Mouse (Mus musculus): ENCODE results near the gene Cyb5r3. TPM values are rescaled to one million over a fixed set of nuclear protein-coding genes. Genes with fewer than 3 reads are reported as not detected.

Cyb5r3 gene
- polyA plus RNA-seq, 1 experiment from 2014 or later = 112 TPM

GRCm38 (mm10) chr15:83157667-83158064 is 14.7 kb downstream of the Cyb5r3 start:
- Histone ChIP-seq H3K36me3 (peaks cover 67% of the 10 kb centered on the region), H3K4me3 (replicated peaks) (no peak overlapping the region), H3K27ac (replicated peaks) (no peak overlapping the region), H3K9ac (replicated peaks) (no peak overlapping the region), H3K27me3 (replicated peaks) (no peaks in the 10 kb centered on the region), H3K4me2 (no peak overlapping the region), H3K4me1 (no peaks in the 10 kb centered on the region), H3K9me3 (replicated peaks) (no peaks in the 10 kb centered on the region)
- ATAC-seq (ENCODE audit: low FRiP score) = no peak
- 95% methylated on average over 6 of the region's 6 CpGs for whole genome bisulfite sequencing

DNA sequence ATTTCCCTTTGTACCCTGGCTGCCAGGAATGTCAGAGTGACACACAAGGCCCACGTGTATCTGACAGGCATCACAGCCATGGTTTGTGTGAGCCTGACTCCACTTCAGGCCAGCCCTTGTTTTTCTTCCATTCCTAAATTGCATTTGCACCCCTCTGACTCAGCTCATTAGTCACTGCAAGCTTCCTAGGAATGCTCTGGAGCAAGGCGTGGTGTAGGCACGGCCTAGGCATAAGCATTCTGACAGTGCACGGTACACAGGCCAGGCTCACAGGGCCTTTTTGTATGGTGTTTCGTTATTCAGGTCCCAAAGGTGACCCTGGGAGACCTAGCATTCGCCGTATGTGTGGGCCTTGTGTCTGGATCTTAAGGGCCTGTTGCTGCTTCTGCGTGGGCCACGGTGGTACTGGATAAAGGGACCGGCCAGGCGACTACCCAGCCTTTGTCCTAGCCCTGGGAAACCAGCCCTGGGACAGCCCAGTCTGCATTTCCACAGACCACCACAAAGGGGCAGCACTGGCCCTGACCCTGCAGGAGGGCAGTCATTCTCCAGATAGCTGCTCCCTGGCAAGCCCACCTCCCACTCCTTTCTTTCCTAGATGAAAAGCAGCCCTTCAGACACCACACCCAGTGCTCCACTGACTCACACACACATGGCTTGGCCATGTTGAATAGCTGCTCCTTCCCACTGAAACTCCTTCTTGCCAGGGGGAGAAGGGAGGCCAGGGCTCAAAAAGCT is 15.3 kb downstream of the Cyb5r3 start:
- Histone ChIP-seq H3K27me3 (replicated peaks) (no peaks in the 10 kb centered on the region), H3K4me3 (replicated peaks) (no peak overlapping the region), H3K4me1 (no peaks in the 10 kb centered on the region), H3K9ac (replicated peaks) (no peak overlapping the region), H3K4me2 (no peak overlapping the region), H3K27ac (replicated peaks) (no peak overlapping the region), H3K9me3 (replicated peaks) (no peaks in the 10 kb centered on the region), H3K36me3 (peaks cover 61% of the 10 kb centered on the region)
- ATAC-seq (ENCODE audit: low FRiP score) = no peak
- WGBS = 77% methylated on average over 11 of the region's 11 CpGs

- Histone ChIP-seq H3K36me3 (peaks cover 52% of the 10 kb centered on the region), H3K9ac (replicated peaks) (no peak overlapping the region), H3K27ac (replicated peaks) (no peak overlapping the region), H3K27me3 (replicated peaks) (no peaks in the 10 kb centered on the region), H3K4me1 (no peaks in the 10 kb centered on the region), H3K4me2 (no peak overlapping the region), H3K4me3 (replicated peaks) (no peak overlapping the region), H3K9me3 (replicated peaks) (no peaks in the 10 kb centered on the region)
- 90% methylated on average over 6 of the region's 6 CpGs for WGBS
- ATAC-seq (ENCODE audit: low FRiP score) = no peak
These were observed 16.5 kb downstream of the Cyb5r3 start for GRCm38 (mm10) chr15:83155672-83156419.

DNA sequence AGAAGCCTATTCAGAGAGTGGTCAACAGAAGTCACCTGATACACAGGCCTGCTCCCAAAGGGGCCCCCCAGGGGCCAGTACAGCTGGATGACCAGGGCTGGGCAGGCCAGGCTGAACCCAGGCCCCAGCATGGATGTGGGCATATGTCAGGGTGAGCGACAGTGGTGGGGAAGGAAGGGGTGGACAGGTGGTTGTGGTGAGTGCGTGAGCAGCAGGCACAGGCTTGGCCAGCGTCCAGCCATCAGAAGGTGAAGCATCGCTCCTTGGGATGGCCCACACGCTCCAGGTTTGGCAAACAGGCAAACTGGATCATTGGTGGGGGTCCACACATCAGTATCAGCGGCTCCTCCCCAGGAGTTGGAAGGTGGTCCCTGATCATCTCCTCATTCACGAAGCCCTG is 18.1 kb downstream of the Cyb5r3 start:
- Histone ChIP-seq H3K27me3 (replicated peaks) (no peaks in the 10 kb centered on the region), H3K4me1 (peaks cover 5% of the 10 kb centered on the region; the same call in 1 of the 2 replicates), H3K9me3 (replicated peaks) (no peaks in the 10 kb centered on the region), H3K4me2 (no peak overlapping the region), H3K36me3 (peaks cover 37% of the 10 kb centered on the region), H3K9ac (replicated peaks) (no peak overlapping the region), H3K4me3 (replicated peaks) (no peak overlapping the region), H3K27ac (replicated peaks) (no peak overlapping the region)
- ATAC-seq (ENCODE audit: low FRiP score) = no peak
- WGBS = 94% methylated on average over 7 of the region's 7 CpGs

- Histone ChIP-seq H3K4me1 (peaks cover 24% of the 10 kb centered on the region), H3K4me2 (no peak overlapping the region), H3K9me3 (replicated peaks) (no peaks in the 10 kb centered on the region), H3K27ac (replicated peaks) (no peak overlapping the region), H3K36me3 (peaks cover 23% of the 10 kb centered on the region), H3K27me3 (replicated peaks) (no peaks in the 10 kb centered on the region), H3K9ac (replicated peaks) (no peak overlapping the region), H3K4me3 (replicated peaks) (no peak overlapping the region)
- WGBS = 85% methylated on average over 4 of the region's 4 CpGs
- no peak for ATAC-seq (ENCODE audit: low FRiP score)
These were observed 21.7 kb downstream of the Cyb5r3 start for GRCm38 (mm10) chr15:83150694-83151093.

- WGBS = 23% methylated on average over 3 of the region's 3 CpGs
- no peak for ATAC-seq (ENCODE audit: low FRiP score)
- Histone ChIP-seq H3K4me1 (peaks cover 24% of the 10 kb centered on the region), H3K36me3 (peaks cover 23% of the 10 kb centered on the region), H3K9me3 (replicated peaks) (no peaks in the 10 kb centered on the region), H3K27me3 (replicated peaks) (no peaks in the 10 kb centered on the region), H3K27ac (replicated peaks) (peak overlapping the region; percentile 99), H3K9ac (replicated peaks) (peak overlapping the region; percentile 95), H3K4me3 (replicated peaks) (peak overlapping the region; percentile 85), H3K4me2 (peak overlapping the region; percentile 85)
These were observed 22.3 kb downstream of the Cyb5r3 start for GRCm38 (mm10) chr15:83150073-83150442.

GRCm38 (mm10) chr15:83149196-83150072 is 23.0 kb downstream of the Cyb5r3 start, which contains the start of gene Poldip3:
Gene Poldip3 (minus strand): TSS chr15:83149384.
- ATAC-seq (ENCODE audit: low FRiP score) = peak; percentile 93
- peak within 1 kb of the TSS; percentile 85 for H3K4me2 ChIP-seq
- WGBS = under 1% methylated on average over 56 of the region's 56 CpGs

GRCm38 (mm10) chr15:83148801-83149195 is 23.6 kb downstream of the Cyb5r3 start:
- H3K4me1 ChIP-seq = peaks cover 34% of the 10 kb centered on the region

More at GRCm38 (mm10) chr15:83149196-83150072, 23.0 kb downstream of the Cyb5r3 start, which contains the start of gene Poldip3:
- Histone ChIP-seq H3K27me3 (replicated peaks) (no peaks in the 10 kb centered on the region), H3K4me3 (replicated peaks) (peak within 1 kb of the TSS; percentile 85), H3K9me3 (replicated peaks) (no peaks in the 10 kb centered on the region), H3K27ac (replicated peaks) (peak within 1 kb of the TSS; percentile 99), H3K9ac (replicated peaks) (peak within 1 kb of the TSS; percentile 95), H3K4me1 (peaks cover 29% of the 10 kb centered on the region), H3K36me3 (peaks cover 22% of the 10 kb centered on the region)

GRCm38 (mm10) chr15:83148395-83148794 is 24.0 kb downstream of the Cyb5r3 start:
- peak overlapping the region; percentile 85 for H3K4me3 ChIP-seq (replicated peaks)
- peak overlapping the region; percentile 99 for H3K27ac ChIP-seq (replicated peaks)
- 4% methylated on average over 21 of the region's 21 CpGs for WGBS
- ATAC-seq (ENCODE audit: low FRiP score) = no peak
- peak overlapping the region; percentile 85 for H3K4me2 ChIP-seq
- H3K36me3 ChIP-seq = peaks cover 15% of the 10 kb centered on the region
- peaks cover 36% of the 10 kb centered on the region for H3K4me1 ChIP-seq
- peak overlapping the region; percentile 95 for H3K9ac ChIP-seq (replicated peaks)
- no peaks in the 10 kb centered on the region for H3K9me3 ChIP-seq (replicated peaks)
- H3K27me3 ChIP-seq (replicated peaks) = no peaks in the 10 kb centered on the region

More at GRCm38 (mm10) chr15:83148801-83149195, 23.6 kb downstream of the Cyb5r3 start:
- WGBS = under 1% methylated on average over 37 of the region's 41 CpGs
- Histone ChIP-seq H3K27ac (replicated peaks) (peak overlapping the region; percentile 99), H3K4me2 (peak overlapping the region; percentile 85), H3K27me3 (replicated peaks) (no peaks in the 10 kb centered on the region), H3K4me3 (replicated peaks) (peak overlapping the region; percentile 85), H3K9ac (replicated peaks) (peak overlapping the region; percentile 95), H3K36me3 (peaks cover 18% of the 10 kb centered on the region), H3K9me3 (replicated peaks) (no peaks in the 10 kb centered on the region)
- peak; percentile 86 for ATAC-seq (ENCODE audit: low FRiP score)

DNA sequence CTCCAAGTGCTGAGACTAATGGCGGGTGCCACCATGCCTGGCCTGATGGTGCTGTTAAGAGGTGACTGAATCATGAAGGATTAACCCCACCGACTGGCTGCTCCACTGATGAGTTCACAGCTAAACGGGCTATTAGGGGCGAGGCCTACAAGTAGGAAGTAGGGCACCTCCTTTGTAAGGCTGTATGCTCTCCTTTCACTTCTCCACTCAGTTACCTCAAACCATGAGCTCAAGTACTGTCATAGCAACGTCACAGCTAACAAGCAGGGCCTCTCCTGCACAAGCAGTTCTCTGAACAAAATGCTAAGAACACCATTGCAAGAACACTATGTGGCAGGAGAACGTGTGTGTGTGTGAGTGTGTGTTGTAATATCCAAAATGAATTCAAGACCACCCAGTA is 26.9 kb downstream of the Cyb5r3 start:
- H3K9me3 ChIP-seq (replicated peaks) = no peaks in the 10 kb centered on the region
- WGBS = 95% methylated on average over 6 of the region's 6 CpGs
- peaks cover 15% of the 10 kb centered on the region for H3K36me3 ChIP-seq
- no peaks in the 10 kb centered on the region for H3K27me3 ChIP-seq (replicated peaks)
- H3K4me1 ChIP-seq = peaks cover 54% of the 10 kb centered on the region
- no peak overlapping the region for H3K9ac ChIP-seq (replicated peaks)
- H3K4me2 ChIP-seq = no peak overlapping the region
- no peak for ATAC-seq (ENCODE audit: low FRiP score)
- no peak overlapping the region for H3K27ac ChIP-seq (replicated peaks)
- H3K4me3 ChIP-seq (replicated peaks) = no peak overlapping the region

DNA sequence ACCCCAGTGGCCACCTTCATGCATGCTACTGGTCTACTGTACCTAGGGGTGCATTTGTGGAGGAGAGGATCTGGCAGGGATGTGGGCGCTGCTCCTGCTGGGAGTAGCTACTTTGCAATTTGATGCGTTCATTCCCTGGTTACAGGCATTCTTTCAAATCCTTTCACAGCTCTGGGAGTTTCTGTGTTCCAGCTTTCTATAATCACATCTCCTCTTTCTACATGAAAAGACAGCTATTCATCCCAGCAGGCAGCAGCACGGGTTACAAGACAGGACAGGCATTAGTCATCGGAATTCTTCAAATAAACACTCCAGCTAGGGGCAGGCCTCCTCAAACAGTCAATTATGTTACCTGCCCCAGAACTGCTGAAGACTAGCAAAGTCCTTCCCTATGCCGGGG is 29.5 kb downstream of the Cyb5r3 start:
- 39% methylated on average over 5 of the region's 5 CpGs for whole genome bisulfite sequencing
- Histone ChIP-seq H3K9ac (replicated peaks) (no peak overlapping the region), H3K4me2 (no peak overlapping the region), H3K36me3 (peaks cover 19% of the 10 kb centered on the region), H3K27ac (replicated peaks) (peak overlapping the region; percentile 19; the same call in 1 of the 2 replicates), H3K9me3 (replicated peaks) (no peaks in the 10 kb centered on the region), H3K27me3 (replicated peaks) (no peaks in the 10 kb centered on the region), H3K4me3 (replicated peaks) (no peak overlapping the region), H3K4me1 (peaks cover 46% of the 10 kb centered on the region)
- no peak for ATAC-seq (ENCODE audit: low FRiP score)
